Mouse (Mus musculus): ENCODE results near the gene Pde10a.

DNA sequence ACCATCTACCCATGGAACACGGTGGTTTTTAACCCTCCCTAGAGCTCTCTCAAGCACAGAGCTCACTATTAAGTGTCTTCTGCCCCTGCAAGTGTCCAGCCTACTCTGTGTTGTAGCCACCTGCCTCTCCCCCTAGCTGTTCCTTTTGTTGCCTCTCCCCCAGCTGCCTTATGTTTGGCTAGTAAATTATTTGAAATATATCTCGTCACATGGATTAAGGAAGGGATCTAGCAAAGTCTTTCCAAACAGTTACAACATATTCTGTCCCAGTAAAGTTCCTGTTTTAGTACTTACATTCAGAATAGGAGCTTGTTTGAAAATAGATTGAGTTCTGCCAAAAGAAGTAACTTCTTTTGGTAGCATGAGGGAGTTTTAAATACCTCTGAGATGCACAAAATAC lies 452.1 kb downstream of the Pde10a start:
- TF ChIP-seq CTCF (IDR thresholded peaks at IDR 0.05; ENCODE audit: low read depth), result no peak
- no peak for TF ChIP-seq EP300 (IDR thresholded peaks at IDR 0.05; ENCODE audit: low read depth)

Measured in heart, postnatal 0 days (tissue).